Mouse (Mus musculus) embryo, embryonic 11.5 days (tissue): Measurements from ENCODE around the gene Mrc2.

Source experiments
- DNase-seq: peaks from one replicate; pipeline ENCODE4 v3.0.0-alpha.2; 2012; ENCODE audit warnings: low read depth, low spot score

Gene Mrc2

GRCm38 (mm10) chr11:105292124-105293071, at the start of gene Mrc2:
Gene Mrc2, plus strand, starts transcription at chr11:105292643.
- peak; percentile 63 for DNase-seq

GRCm38 (mm10) chr11:105246369-105246768, 46.1 kb upstream of the Mrc2 start:
- DNase-seq = no peak

GRCm38 (mm10) chr11:105246785-105247184, 45.7 kb upstream of the Mrc2 start:
- no peak for DNase-seq

GRCm38 (mm10) chr11:105247321-105247720, 45.1 kb upstream of the Mrc2 start:
- no peak for DNase-seq

GRCm38 (mm10) chr11:105259733-105260132, 32.7 kb upstream of the Mrc2 start:
- DNase-seq = no peak

- DNase-seq = no peak
Observed at GRCm38 (mm10) chr11:105261116-105261515, 31.3 kb upstream of the Mrc2 start.

GRCm38 (mm10) chr11:105261601-105262351, 30.7 kb upstream of the Mrc2 start:
- DNase-seq = peak; percentile 35

- no peak for DNase-seq
Observed at GRCm38 (mm10) chr11:105264506-105264905, 27.9 kb upstream of the Mrc2 start.

GRCm38 (mm10) chr11:105264988-105265387, 27.5 kb upstream of the Mrc2 start:
- no peak for DNase-seq

GRCm38 (mm10) chr11:105270155-105270554, 22.3 kb upstream of the Mrc2 start:
- peak; percentile 59 for DNase-seq

- DNase-seq = no peak
Observed at GRCm38 (mm10) chr11:105280456-105280855, 12.0 kb upstream of the Mrc2 start.

- no peak for DNase-seq
Observed at GRCm38 (mm10) chr11:105281291-105281690, 11.2 kb upstream of the Mrc2 start.

GRCm38 (mm10) chr11:105281763-105282459, 10.5 kb upstream of the Mrc2 start:
- no peak for DNase-seq

GRCm38 (mm10) chr11:105282460-105282859, 10.0 kb upstream of the Mrc2 start:
- peak; percentile 54 for DNase-seq

GRCm38 (mm10) chr11:105283016-105283415, 9.4 kb upstream of the Mrc2 start:
- no peak for DNase-seq

GRCm38 (mm10) chr11:105285720-105286119, 6.7 kb upstream of the Mrc2 start:
- no peak for DNase-seq

- no peak for DNase-seq
Observed at GRCm38 (mm10) chr11:105289403-105289802, 3.0 kb upstream of the Mrc2 start.

- DNase-seq = no peak
Observed at GRCm38 (mm10) chr11:105291681-105292123, 741 bp upstream of the Mrc2 start.

GRCm38 (mm10) chr11:105293101-105293581, 698 bp downstream of the Mrc2 start:
- peak; percentile 67 for DNase-seq

- no peak for DNase-seq
Observed at GRCm38 (mm10) chr11:105293901-105294494, 1.6 kb downstream of the Mrc2 start.

- no peak for DNase-seq
Observed at GRCm38 (mm10) chr11:105296084-105296483, 3.6 kb downstream of the Mrc2 start.
